Mouse (Mus musculus) limb, embryonic 12.5 days (tissue): Measurements from ENCODE around the gene Sp2. TPM values are rescaled to one million over a fixed set of nuclear protein-coding genes. Genes with fewer than 3 reads are reported as not detected.

Experiments
- ATAC-seq: fragments of 200-750 bp; cut with Nextera tagmentation; 2 replicates; pipeline ENCODE4 v1.8.0; 2017; ENCODE audit warnings: low read depth, moderate TSS enrichment; ENCODE audit not compliant: insufficient number of reproducible peaks, insufficient read depth, low FRiP score, low TSS enrichment
- H3K27ac ChIP-seq: fragments of 300-500 bp; sonication (generic); 2 replicates; pipeline ENCODE4 v1.5.1; 2016; ENCODE audit warnings: mild to moderate bottlenecking, moderate library complexity
- H3K27me3 ChIP-seq: fragments of 300-500 bp; sonication (generic); 2 replicates; pipeline ENCODE4 v1.6.1; 2016; ENCODE audit warnings: mild to moderate bottlenecking, moderate library complexity
- H3K36me3 ChIP-seq: fragments of 300-500 bp; sonication (generic); 2 replicates; pipeline ENCODE4 v1.6.1; 2016; ENCODE audit warnings: mild to moderate bottlenecking, moderate library complexity
- H3K4me1 ChIP-seq: fragments of 300-500 bp; sonication (generic); replicated peaks from 2 replicates; pipeline ENCODE4 v1.6.1; 2016
- H3K4me2 ChIP-seq: fragments of 300-500 bp; sonication (generic); 2 replicates; pipeline ENCODE4 v1.6.1; 2016; ENCODE audit warnings: mild to moderate bottlenecking, moderate library complexity
- H3K4me3 ChIP-seq: fragments of 300-500 bp; sonication (generic); replicated peaks from 2 replicates; pipeline ENCODE4 v1.5.1; 2016; ENCODE audit warnings: mild to moderate bottlenecking
- H3K9ac ChIP-seq: fragments of 300-500 bp; sonication (generic); replicated peaks from 2 replicates; pipeline ENCODE4 v1.6.1; 2016; ENCODE audit warnings: mild to moderate bottlenecking, moderate library complexity
- H3K9me3 ChIP-seq: fragments of 300-500 bp; sonication (generic); 2 replicates; pipeline ENCODE4 v1.6.1; 2016; ENCODE audit warnings: mild to moderate bottlenecking, moderate library complexity
- WGBS: fragments of 180-500 bp; shearing (Covaris S2); methylation state at CpG from one replicate; pipeline ENCODE4 v1.1.7; 2016; 5-methylcytosine and 5-hydroxymethylcytosine counted together
- polyA plus RNA-seq: library from polyadenylated mRNA; unstranded; fragments of >200 nt; fragmentation: Nextera tagmentation; extraction: Ambion mirVana; gene quantifications from 2 replicates; pipeline ENCODE4 v1.2.1, GENCODE M21; 2016

The Sp2 gene
- polyA plus RNA-seq, 1 experiment from 2014 or later, result 13.7 TPM

DNA sequence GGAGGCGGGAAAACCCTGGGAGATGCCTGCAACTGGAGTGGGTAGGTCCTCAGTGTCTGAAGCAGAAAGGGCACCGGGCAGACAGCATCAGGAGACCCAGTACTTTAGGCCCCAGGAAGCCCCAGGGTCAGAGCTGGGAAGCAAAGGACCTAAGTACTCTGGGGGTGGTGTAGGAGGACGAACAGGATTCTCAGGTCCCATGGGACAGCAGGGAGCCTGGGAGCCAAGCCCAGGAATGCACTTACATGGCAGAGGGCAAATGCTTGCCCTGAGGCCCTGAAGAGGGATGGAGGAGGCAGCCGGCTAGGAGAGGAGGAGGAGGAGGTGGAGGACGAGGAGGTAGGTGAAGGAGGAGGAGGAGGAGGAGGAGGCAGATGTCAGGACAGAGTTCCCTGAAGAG is 12.3 kb upstream of the Sp2 start:
- H3K4me2 ChIP-seq, result no peak overlapping the region
- peaks cover 58% of the 10 kb centered on the region for H3K27me3 ChIP-seq
- H3K9ac ChIP-seq, result 0 out of 2 replicates have a peak overlapping the region, but pooled peaks have one; percentile 18
- H3K4me3 ChIP-seq, result no peak overlapping the region
- H3K9me3 ChIP-seq, result no peaks in the 10 kb centered on the region
- 19% methylated on average over 5 of the region's 5 CpGs for WGBS
- peaks cover 16% of the 10 kb centered on the region for H3K4me1 ChIP-seq
- H3K27ac ChIP-seq, result no peak overlapping the region
- H3K36me3 ChIP-seq, result no peaks in the 10 kb centered on the region
- no peak for ATAC-seq

DNA sequence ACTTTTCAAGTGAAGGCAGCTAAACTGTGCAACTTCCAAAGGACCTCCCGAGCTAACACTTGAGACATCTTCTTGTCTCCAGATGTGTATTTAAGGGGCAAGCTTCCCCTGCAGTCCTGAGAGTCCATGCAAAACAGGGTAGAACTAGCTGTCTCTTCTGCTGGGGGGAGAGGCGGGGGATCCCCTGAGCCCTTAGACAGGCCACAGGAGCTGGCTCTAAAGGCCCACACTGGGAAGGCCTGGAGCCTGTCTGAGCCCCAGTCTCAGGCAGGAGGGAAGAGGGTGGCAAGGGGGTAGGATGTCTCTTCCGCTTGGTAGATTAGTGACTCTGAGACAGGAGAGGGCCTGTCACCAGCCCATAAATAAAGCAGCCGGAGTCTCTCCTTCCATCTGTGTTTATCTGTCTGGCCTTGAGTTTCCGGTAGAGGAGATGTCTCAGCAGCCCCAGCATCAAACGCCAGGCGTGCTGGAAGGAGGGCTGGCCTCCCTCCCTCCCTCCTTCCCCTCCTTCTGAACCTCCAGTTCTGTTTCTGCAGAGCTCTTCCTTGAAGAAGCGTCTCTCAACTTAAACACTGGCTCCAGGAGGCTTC is 10.1 kb upstream of the Sp2 start:
- Histone ChIP-seq H3K4me2 (no peak overlapping the region), H3K36me3 (no peaks in the 10 kb centered on the region), H3K4me1 (peaks cover 24% of the 10 kb centered on the region), H3K27ac (no peak overlapping the region), H3K27me3 (peaks cover 54% of the 10 kb centered on the region), H3K4me3 (no peak overlapping the region), H3K9me3 (no peaks in the 10 kb centered on the region), H3K9ac (no peak overlapping the region)
- 23% methylated on average over 8 of the region's 8 CpGs for WGBS
- no peak for ATAC-seq

DNA sequence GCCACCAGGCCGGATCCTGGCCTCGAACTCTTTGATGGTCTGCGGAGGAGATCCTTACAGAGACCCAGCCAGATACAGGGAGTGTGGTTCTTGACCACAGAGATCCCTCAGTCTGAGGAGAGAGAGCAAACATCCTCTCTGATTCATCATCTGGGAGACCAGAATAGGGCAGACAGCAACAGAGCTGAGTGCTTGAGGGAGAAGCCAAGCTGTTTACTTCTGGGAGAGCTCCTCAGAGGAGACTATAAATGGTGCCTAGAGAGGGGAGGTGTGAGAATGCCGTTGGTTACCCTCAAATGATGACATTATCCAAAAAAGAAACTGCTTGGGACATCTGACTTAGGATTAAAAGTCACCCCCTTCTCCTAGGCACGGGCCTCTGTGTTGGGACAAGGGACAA is 8.7 kb upstream of the Sp2 start:
- no peak overlapping the region for H3K4me2 ChIP-seq
- H3K9ac ChIP-seq, result no peak overlapping the region
- ATAC-seq, result no peak
- H3K9me3 ChIP-seq, result no peaks in the 10 kb centered on the region
- peaks cover 55% of the 10 kb centered on the region for H3K27me3 ChIP-seq
- WGBS, result 69% methylated on average over 5 of the region's 5 CpGs
- H3K36me3 ChIP-seq, result no peaks in the 10 kb centered on the region
- no peak overlapping the region for H3K27ac ChIP-seq
- H3K4me1 ChIP-seq, result peaks cover 28% of the 10 kb centered on the region
- no peak overlapping the region for H3K4me3 ChIP-seq

DNA sequence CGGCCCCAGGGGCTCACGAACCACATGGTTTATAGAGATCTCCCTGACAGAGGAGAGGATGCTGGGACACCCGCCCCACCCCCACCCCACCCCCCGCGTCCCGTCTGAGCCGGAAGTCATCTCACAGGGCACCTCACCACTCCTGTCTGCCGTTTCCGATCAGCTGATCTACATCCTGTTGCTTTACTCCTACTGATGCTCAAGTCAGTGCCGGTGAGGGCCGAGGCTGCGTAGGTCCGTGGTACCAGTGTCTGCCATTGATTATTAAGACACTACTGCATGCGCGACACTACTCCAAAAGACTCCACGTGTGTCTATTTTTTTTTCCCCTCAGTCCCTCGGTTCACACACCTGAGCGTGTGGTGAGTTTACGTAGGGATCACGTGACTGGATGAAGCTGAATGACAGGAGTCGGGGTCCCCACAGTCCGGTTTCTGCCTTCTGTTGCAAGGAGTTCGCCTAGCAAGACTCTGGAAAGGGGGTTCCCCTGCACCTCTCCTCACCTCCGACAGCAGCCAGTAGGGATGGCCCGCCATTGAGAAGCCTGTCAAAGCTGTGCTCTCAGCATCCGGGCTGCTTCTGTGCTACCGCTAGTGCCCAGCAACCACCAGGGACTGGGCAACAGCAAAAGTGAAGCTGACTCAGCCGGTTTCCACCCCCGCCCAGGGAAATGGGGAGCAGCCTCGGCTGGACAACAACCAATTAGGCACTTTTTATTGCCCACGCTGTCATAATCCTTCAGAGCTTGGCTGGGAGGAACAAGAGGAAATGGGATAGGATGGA is 5.3 kb upstream of the Sp2 start:
- Histone ChIP-seq H3K4me1 (peaks cover 48% of the 10 kb centered on the region), H3K36me3 (no peaks in the 10 kb centered on the region), H3K9me3 (no peaks in the 10 kb centered on the region), H3K4me2 (peak overlapping the region; percentile 61), H3K4me3 (peak overlapping the region; percentile 28), H3K27me3 (peaks cover 36% of the 10 kb centered on the region), H3K27ac (no peak overlapping the region), H3K9ac (no peak overlapping the region)
- WGBS, result 4% methylated on average over 31 of the region's 31 CpGs
- no peak for ATAC-seq

DNA sequence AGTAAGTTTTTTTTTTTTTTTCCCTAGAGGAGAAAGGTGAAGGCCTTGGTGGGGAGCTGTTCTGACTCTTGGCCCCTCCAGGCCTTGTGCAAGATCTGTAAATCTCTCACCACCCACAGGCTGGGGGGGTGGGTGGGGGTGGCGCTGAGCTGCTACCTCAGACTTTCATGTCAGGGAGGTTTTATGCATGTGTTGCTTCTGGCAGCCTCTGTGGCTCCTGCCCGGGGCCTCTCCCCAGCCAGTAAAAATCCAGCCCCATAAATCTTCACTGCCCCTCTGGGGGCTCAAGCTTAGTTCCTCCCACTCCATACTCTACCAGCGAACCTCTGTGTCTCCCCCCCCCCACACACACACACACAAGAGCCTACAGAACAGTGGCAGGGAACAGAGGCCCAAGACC is 3.7 kb upstream of the Sp2 start:
- H3K4me2 ChIP-seq, result peak overlapping the region; percentile 41
- 0% methylated on average over 3 of the region's 3 CpGs for WGBS
- no peaks in the 10 kb centered on the region for H3K9me3 ChIP-seq
- peak overlapping the region; percentile 66; the same call in 1 of the 2 replicates for H3K27ac ChIP-seq
- peak; percentile 24; the same call in 1 of the 2 replicates for ATAC-seq
- H3K4me3 ChIP-seq, result no peak overlapping the region
- no peaks in the 10 kb centered on the region for H3K36me3 ChIP-seq
- H3K9ac ChIP-seq, result peak overlapping the region; percentile 40; the same call in 1 of the 2 replicates
- H3K27me3 ChIP-seq, result peaks cover 23% of the 10 kb centered on the region
- peaks cover 46% of the 10 kb centered on the region for H3K4me1 ChIP-seq

DNA sequence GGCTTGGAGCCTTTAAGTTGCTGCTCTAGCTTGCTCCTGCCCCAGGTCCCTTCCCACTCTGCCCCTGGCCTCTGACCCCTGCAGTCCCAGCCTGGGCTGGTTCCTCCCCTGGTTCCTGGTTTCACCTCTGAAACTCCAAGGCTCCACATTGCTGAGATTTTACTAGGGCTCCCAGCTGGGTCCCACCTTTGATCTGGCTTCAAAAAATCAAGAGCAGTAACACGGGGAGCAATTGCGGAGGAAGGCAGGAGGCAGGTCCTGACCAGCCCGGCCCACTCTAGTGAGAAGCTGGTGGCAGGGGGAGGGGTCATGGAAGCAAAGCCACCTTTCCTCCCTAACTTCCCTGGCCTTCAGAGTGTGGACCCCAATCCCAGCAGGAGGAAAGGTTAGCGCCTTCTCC is 2.1 kb upstream of the Sp2 start:
- Histone ChIP-seq H3K27ac (no peak overlapping the region), H3K9ac (no peak overlapping the region), H3K9me3 (no peaks in the 10 kb centered on the region), H3K4me1 (peaks cover 46% of the 10 kb centered on the region), H3K4me3 (no peak overlapping the region), H3K4me2 (peak overlapping the region; percentile 21; the same call in 1 of the 2 replicates), H3K36me3 (no peaks in the 10 kb centered on the region), H3K27me3 (peaks cover 19% of the 10 kb centered on the region)
- WGBS, result 6% methylated on average over 4 of the region's 4 CpGs
- no peak for ATAC-seq

DNA sequence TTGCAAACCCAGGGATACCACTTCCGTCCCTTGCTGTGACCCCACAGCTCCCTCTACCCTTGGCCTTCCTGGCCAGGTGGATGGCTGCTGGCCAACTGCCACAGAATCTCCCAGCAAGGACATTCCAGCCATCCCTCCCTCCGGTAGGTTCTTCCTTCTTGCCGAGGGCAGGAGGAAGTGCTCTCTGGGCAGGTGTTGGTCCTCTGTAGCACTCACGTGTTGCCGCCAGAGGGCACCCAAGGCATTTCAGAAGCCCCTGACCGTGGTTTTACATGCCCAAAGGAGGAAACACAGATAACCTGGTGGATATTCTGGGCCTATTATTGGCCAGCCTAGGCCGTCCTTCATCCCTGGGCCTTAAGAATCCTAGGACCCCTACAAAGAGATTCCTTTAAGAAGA is 404 bp downstream of the Sp2 start:
- no peak for ATAC-seq
- no peaks in the 10 kb centered on the region for H3K36me3 ChIP-seq
- H3K4me1 ChIP-seq, result peaks cover 41% of the 10 kb centered on the region
- H3K4me2 ChIP-seq, result peak overlapping the region; percentile 34
- H3K9ac ChIP-seq, result no peak overlapping the region
- H3K27ac ChIP-seq, result no peak overlapping the region
- WGBS, result under 1% methylated on average over 7 of the region's 7 CpGs
- H3K27me3 ChIP-seq, result peaks cover 9% of the 10 kb centered on the region
- 0 out of 2 replicates have a peak overlapping the region, but pooled peaks have one; percentile 1 for H3K4me3 ChIP-seq
- H3K9me3 ChIP-seq, result no peaks in the 10 kb centered on the region

DNA sequence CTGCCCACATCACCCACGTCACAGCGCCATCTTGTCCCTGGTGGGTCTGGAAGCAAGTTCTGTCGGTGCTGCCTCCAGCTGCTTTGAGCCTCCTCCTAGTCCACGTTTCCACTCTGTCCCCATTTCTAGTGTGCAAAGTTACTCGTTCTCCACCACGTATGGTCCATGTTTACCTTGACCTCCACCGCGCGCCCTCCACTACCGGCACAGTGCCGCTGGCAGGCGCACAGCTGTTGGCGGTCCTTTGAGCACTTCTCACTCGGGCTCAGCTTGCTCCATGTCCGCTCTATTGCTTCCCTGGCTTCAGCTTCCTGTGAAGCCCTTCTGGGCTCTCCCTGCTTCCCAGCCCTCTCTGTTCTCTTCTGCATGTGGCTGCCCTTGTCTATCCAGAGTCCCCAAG is 1.3 kb downstream of the Sp2 start:
- H3K27me3 ChIP-seq, result peaks cover 3% of the 10 kb centered on the region
- no peak overlapping the region for H3K27ac ChIP-seq
- H3K9ac ChIP-seq, result no peak overlapping the region
- no peak overlapping the region for H3K4me2 ChIP-seq
- ATAC-seq, result no peak
- H3K4me1 ChIP-seq, result peaks cover 34% of the 10 kb centered on the region
- H3K36me3 ChIP-seq, result no peaks in the 10 kb centered on the region
- no peaks in the 10 kb centered on the region for H3K9me3 ChIP-seq
- WGBS, result 76% methylated on average over 15 of the region's 15 CpGs
- H3K4me3 ChIP-seq, result no peak overlapping the region

DNA sequence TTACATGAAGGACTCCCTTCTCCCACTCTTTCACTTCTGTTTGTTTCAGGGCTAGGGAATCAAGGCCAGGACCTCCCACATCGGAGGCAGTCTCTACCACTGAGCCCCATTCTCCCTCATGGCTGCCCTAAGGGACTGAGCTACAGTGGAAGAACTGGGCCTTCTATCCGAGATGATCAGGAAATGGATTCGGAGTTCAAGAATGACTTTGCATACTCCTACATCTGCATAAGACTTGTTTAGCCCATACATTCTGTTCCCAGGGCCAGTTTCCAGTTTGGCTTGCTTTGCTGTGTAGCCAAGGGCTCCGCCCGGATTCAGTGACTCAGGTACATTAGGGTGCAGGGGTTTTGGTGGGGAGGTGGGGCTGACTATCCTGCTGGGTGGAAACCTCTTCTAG is 2.7 kb downstream of the Sp2 start:
- ATAC-seq, result no peak
- H3K27me3 ChIP-seq, result peaks cover 3% of the 10 kb centered on the region
- no peak overlapping the region for H3K4me2 ChIP-seq
- H3K4me3 ChIP-seq, result no peak overlapping the region
- 81% methylated on average over 5 of the region's 5 CpGs for WGBS
- H3K36me3 ChIP-seq, result peaks cover 4% of the 10 kb centered on the region; the same call in 1 of the 2 replicates
- no peak overlapping the region for H3K27ac ChIP-seq
- H3K9me3 ChIP-seq, result no peaks in the 10 kb centered on the region
- no peak overlapping the region for H3K9ac ChIP-seq
- H3K4me1 ChIP-seq, result peaks cover 28% of the 10 kb centered on the region

DNA sequence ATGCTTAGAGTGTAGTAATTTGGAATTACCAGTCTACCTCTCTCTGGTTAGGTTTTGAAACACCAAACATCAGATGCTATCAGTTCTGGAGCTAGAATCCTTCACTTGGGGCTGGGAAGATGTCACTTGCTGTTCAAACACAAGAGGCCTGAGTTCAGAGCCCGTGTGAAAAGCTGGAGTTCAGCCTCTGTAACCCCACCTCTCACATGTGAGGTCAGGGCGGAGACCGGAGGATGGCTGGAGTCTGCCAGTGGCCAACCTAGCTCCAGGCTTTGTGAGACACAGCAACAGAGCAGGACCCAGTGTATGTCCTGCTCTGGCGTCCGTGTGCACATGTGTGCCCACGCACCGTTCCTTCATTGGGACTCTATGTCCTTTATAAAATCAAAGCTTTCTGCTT is 3.4 kb downstream of the Sp2 start:
- H3K4me1 ChIP-seq, result peaks cover 22% of the 10 kb centered on the region
- no peak overlapping the region for H3K27ac ChIP-seq
- ATAC-seq, result no peak
- H3K9me3 ChIP-seq, result no peaks in the 10 kb centered on the region
- WGBS, result 81% methylated on average over 7 of the region's 7 CpGs
- no peak overlapping the region for H3K4me2 ChIP-seq
- no peak overlapping the region for H3K9ac ChIP-seq
- H3K4me3 ChIP-seq, result no peak overlapping the region
- peaks cover 3% of the 10 kb centered on the region for H3K27me3 ChIP-seq
- peaks cover 4% of the 10 kb centered on the region; the same call in 1 of the 2 replicates for H3K36me3 ChIP-seq

DNA sequence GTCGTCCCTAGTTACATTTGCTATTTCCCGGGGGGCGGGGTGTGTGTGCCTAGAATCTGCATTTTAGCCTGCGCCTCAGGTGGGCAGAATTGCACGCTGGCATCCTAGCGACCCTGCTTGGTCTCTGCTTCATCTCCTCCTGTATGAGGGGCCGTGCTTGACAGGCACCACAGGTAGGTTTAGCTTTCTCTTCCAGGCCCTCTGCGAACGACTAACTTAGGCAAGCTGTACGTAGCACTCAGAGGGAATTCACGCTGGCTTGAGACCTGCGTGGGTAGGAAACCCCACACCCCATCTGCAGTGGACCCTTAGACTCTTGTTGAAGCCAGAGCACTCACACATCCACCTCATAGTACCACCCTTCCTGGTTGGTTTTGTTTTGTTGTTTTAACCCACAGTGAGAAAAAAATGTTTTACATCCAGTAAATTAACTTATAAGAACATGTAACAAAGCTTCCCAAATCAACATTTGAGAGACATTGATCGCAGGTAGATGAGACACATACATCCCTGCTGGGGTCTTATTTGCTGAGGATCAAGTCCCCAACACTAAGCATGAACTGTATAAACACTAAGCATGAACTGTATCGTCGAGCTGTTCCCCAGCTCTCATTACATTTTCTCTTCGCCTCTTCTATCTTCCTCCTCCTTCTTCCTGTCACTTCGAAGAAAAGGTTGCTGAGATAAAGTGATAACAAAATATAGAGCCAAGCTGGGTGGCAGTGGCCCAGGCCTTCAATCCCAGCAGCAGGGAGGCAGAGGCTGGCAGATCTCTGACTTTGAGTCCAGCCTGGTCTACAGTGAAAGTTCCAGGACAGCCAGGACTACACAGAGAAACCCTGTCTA is 4.1 kb downstream of the Sp2 start:
- peak overlapping the region; percentile 88 for H3K27ac ChIP-seq
- no peak for ATAC-seq
- H3K9ac ChIP-seq, result peak overlapping the region; percentile 70
- H3K4me1 ChIP-seq, result peaks cover 22% of the 10 kb centered on the region
- no peaks in the 10 kb centered on the region for H3K9me3 ChIP-seq
- H3K27me3 ChIP-seq, result no peaks in the 10 kb centered on the region
- peaks cover 4% of the 10 kb centered on the region; the same call in 1 of the 2 replicates for H3K36me3 ChIP-seq
- H3K4me3 ChIP-seq, result peak overlapping the region; percentile 54
- 30% methylated on average over 17 of the region's 17 CpGs for WGBS
- peak overlapping the region; percentile 88 for H3K4me2 ChIP-seq
